Mouse (Mus musculus) MEL (cell line): ENCODE measurements around the gene Kcnj1.

Experiments used
- CHD2 ChIP-seq: IDR thresholded peaks from 2 replicates; pipeline ENCODE4 v1.6.1; 2011; ENCODE audit warnings: low read length, improper control_type of control experiment
- CTCF ChIP-seq, 3 experiments: IDR thresholded peaks in 2 of 3; conservative IDR thresholded peaks in 1 of 3; 2 replicates each; pipeline ENCODE4 v1.5.1; 2011 to 2012; ENCODE audit warnings: low read length in 3 of 3, low read depth in 2 of 3, mild to moderate bottlenecking in 2 of 3, improper control_type of control experiment in 1 of 3, inconsistent platforms in 1 of 3, mixed read lengths in 1 of 3, moderate library complexity in 1 of 3; ENCODE audit not compliant: control insufficient read depth in 1 of 3, insufficient read depth in 1 of 3, poor library complexity in 1 of 3, severe bottlenecking in 1 of 3
- EP300 ChIP-seq, 2 experiments: IDR thresholded peaks; 2 replicates each; pipeline ENCODE4 v1.6.1; 2011; ENCODE audit warnings: improper control_type of control experiment in 2 of 2, low read length in 2 of 2, low read depth in 1 of 2, mild to moderate bottlenecking in 1 of 2
- KAT2A ChIP-seq: conservative IDR thresholded peaks from 2 replicates; pipeline ENCODE4 v1.6.1; 2012; ENCODE audit warnings: low read depth, low read length, improper control_type of control experiment, inconsistent platforms
- POLR2A ChIP-seq, 2 experiments: IDR thresholded peaks; 2 replicates each; pipeline ENCODE4 v1.6.1; 2011 to 2012; ENCODE audit warnings: low read length in 2 of 2, mild to moderate bottlenecking in 2 of 2, control low read depth in 1 of 2, improper control_type of control experiment in 1 of 2, low read depth in 1 of 2, moderate library complexity in 1 of 2; ENCODE audit not compliant: control insufficient read depth in 1 of 2, insufficient read depth in 1 of 2, poor library complexity in 1 of 2
- POLR2AphosphoS2 ChIP-seq: IDR thresholded peaks from 2 replicates; pipeline ENCODE4 v1.6.1; 2011; ENCODE audit warnings: low read length, improper control_type of control experiment
- POLR2AphosphoS5 ChIP-seq: IDR thresholded peaks from 2 replicates; pipeline ENCODE4 v1.6.1; 2012; ENCODE audit warnings: low read depth, borderline replicate concordance, mild to moderate bottlenecking, inconsistent platforms, low read length, moderate library complexity, mixed read lengths
- RCOR1 ChIP-seq: IDR thresholded peaks from 2 replicates; pipeline ENCODE4 v1.6.1; 2012; ENCODE audit warnings: low read depth, mild to moderate bottlenecking, inconsistent platforms, low read length, improper control_type of control experiment
- TCF12 ChIP-seq: IDR thresholded peaks from 2 replicates; pipeline ENCODE4 v1.6.1; 2014; ENCODE audit warnings: low read depth, mild to moderate bottlenecking, inconsistent platforms, low read length, improper control_type of control experiment, moderate library complexity
- USF1 ChIP-seq: IDR thresholded peaks from 2 replicates; pipeline ENCODE4 v1.6.1; 2014; ENCODE audit warnings: low read depth, mild to moderate bottlenecking, inconsistent platforms, low read length, improper control_type of control experiment, moderate library complexity
- USF2 ChIP-seq, 2 experiments: IDR thresholded peaks; 2 replicates each; pipeline ENCODE4 v1.6.1; 2011 to 2012; ENCODE audit warnings: improper control_type of control experiment in 2 of 2, low read length in 2 of 2, borderline replicate concordance in 1 of 2, inconsistent platforms in 1 of 2, low read depth in 1 of 2, mild to moderate bottlenecking in 1 of 2; ENCODE audit not compliant: insufficient read depth in 1 of 2
- ZC3H11A ChIP-seq: IDR thresholded peaks from 2 replicates; pipeline ENCODE4 v1.6.1; 2012; ENCODE audit warnings: low read depth, mild to moderate bottlenecking, inconsistent platforms, low read length, improper control_type of control experiment
- ZKSCAN1 ChIP-seq: IDR thresholded peaks from 2 replicates; pipeline ENCODE4 v1.6.1; 2012; ENCODE audit warnings: low read depth, mild to moderate bottlenecking, inconsistent platforms, low read length, improper control_type of control experiment, moderate library complexity

DNA sequence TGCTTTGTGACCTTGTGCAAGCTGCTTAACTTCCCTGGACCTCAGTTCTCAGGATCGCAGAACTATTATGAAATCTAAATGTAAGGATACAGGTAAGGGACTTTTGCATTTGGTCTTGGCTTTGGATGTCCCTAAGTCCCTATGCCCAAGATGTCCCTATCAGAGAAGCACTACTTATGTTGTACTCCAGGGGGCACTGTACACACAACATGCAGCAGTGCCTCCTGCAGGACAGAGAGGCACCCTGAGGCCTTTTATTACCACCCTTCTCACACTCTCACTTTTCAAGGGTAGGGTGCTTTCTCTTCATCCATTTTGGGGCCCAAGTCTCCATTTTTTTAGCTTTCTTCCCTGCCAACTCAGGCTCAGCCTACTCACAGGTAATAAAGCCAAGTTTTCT, 15.8 kb downstream of the Kcnj1 start:
- TF ChIP-seq KAT2A (no peak), CTCF (IDR thresholded peaks at IDR 0.05 in 2 of 3, conservative IDR thresholded peaks at IDR 0.05 in 1 of 3; ENCODE audit: control insufficient read depth in 1 of 3, insufficient read depth in 1 of 3, low read depth in 2 of 3, low read length in 3 of 3, poor library complexity in 1 of 3, severe bottlenecking in 1 of 3) (peak; percentile 71 to 100 (median 83)), POLR2A (IDR thresholded peaks at IDR 0.05; ENCODE audit: control insufficient read depth in 1 of 2, insufficient read depth in 1 of 2, low read depth in 1 of 2, low read length in 2 of 2, poor library complexity in 1 of 2) (no peak), POLR2AphosphoS2 (no peak), TCF12 (no peak), CHD2 (no peak), USF2 (IDR thresholded peaks at IDR 0.05; ENCODE audit: borderline replicate concordance in 1 of 2, insufficient read depth in 1 of 2, low read depth in 1 of 2, low read length in 2 of 2) (no peak), EP300 (IDR thresholded peaks at IDR 0.05; ENCODE audit: low read depth in 1 of 2, low read length in 2 of 2) (no peak), USF1 (no peak), ZKSCAN1 (no peak), ZC3H11A (peak; percentile 36; the same call in 1 of the 2 replicates), RCOR1 (no peak), POLR2AphosphoS5 (no peak)
